Mouse (Mus musculus): Measurements from ENCODE around the gene Adcy5. TPM values are rescaled to one million over a fixed set of nuclear protein-coding genes. Genes with fewer than 3 reads are reported as not detected.

The Adcy5 gene
- total RNA-seq, 1 experiment from 2014 or later: not detected

- ATAC-seq (replicated peaks in 1 of 2; ENCODE audit: insufficient read depth in 1 of 2, low FRiP score in 2 of 2, low TSS enrichment in 1 of 2, low read depth in 1 of 2, poor library complexity in 2 of 2, severe bottlenecking in 2 of 2): no peak
Measured at GRCm38 (mm10) chr16:35282456-35282855, 127.8 kb downstream of the Adcy5 start.

GRCm38 (mm10) chr16:35285821-35286220, 131.1 kb downstream of the Adcy5 start:
- ATAC-seq (replicated peaks in 1 of 2; ENCODE audit: insufficient read depth in 1 of 2, low FRiP score in 2 of 2, low TSS enrichment in 1 of 2, low read depth in 1 of 2, poor library complexity in 2 of 2, severe bottlenecking in 2 of 2): no peak

DNA sequence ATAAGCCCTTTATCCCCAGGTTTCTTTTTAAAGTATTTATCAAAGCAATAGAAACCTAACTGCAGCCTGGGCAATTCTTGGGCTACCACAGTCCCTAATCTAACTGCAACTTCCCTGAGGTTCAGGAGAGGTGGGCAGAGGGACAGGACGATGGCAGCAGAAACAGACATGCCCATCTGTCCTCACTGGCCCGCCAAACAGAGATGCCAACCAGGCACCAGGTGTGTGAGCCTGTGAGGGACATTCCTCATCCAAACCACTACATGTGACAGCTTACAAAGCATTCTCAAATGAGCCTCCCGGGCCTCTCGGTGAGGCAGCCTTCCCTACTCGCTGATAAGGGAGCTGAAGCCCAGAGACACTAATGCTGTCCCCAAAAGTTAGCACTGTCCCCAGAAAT, 132.6 kb downstream of the Adcy5 start:
- ATAC-seq (replicated peaks in 1 of 2; ENCODE audit: insufficient read depth in 1 of 2, low FRiP score in 2 of 2, low TSS enrichment in 1 of 2, low read depth in 1 of 2, poor library complexity in 2 of 2, severe bottlenecking in 2 of 2): no peak

GRCm38 (mm10) chr16:35297786-35298185, 143.1 kb downstream of the Adcy5 start:
- ATAC-seq (replicated peaks in 1 of 2; ENCODE audit: insufficient read depth in 1 of 2, low FRiP score in 2 of 2, low TSS enrichment in 1 of 2, low read depth in 1 of 2, poor library complexity in 2 of 2, severe bottlenecking in 2 of 2): no peak

- no peak for ATAC-seq (replicated peaks in 1 of 2; ENCODE audit: insufficient read depth in 1 of 2, low FRiP score in 2 of 2, low TSS enrichment in 1 of 2, low read depth in 1 of 2, poor library complexity in 2 of 2, severe bottlenecking in 2 of 2)
Measured at GRCm38 (mm10) chr16:35300156-35300555, 145.5 kb downstream of the Adcy5 start.

DNA sequence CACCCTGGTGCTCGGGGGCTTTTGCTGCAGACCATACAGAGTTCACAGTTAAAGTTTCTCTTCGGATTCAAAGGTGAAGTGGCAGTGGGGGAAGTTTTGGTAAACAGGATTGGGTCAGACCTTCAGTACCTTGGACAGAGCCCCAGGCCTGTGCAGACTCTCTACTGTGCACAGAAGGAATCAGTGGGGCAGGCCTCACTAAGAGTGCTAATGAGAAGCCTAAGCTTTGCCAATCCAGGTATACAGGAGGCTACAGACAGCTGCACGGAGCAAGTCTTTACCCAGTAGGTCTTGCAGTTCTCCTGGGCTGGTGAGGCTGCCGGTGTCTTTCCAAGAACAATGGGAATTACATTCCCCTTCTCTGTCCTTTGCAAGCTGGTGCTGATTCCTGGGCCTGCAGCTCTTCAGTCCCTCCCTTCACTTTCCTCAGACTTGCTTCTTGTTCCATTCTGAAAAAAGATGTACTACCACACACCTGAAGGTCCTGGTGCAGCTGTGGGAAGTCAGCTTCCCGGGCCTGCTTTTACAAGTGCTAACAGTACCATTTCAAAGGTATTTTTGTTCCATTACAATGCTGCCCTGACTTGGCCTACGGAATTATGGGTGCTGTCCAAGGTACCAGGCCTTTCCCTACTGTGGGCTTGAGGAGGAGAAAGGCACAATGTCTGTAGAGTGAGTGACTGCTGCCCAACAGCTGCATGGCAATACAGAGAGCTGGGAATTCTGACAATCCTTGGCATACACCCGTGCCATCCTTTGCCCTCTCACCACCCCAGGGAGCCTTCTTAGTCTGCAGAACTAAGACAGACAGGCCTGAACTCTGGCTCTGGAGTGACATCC, 148.0 kb downstream of the Adcy5 start:
- no peak for ATAC-seq (replicated peaks in 1 of 2; ENCODE audit: insufficient read depth in 1 of 2, low FRiP score in 2 of 2, low TSS enrichment in 1 of 2, low read depth in 1 of 2, poor library complexity in 2 of 2, severe bottlenecking in 2 of 2)

GRCm38 (mm10) chr16:35303721-35304120, 149.0 kb downstream of the Adcy5 start:
- ATAC-seq (replicated peaks in 1 of 2; ENCODE audit: insufficient read depth in 1 of 2, low FRiP score in 2 of 2, low TSS enrichment in 1 of 2, low read depth in 1 of 2, poor library complexity in 2 of 2, severe bottlenecking in 2 of 2): no peak

GRCm38 (mm10) chr16:35304416-35304815, 149.7 kb downstream of the Adcy5 start:
- ATAC-seq (replicated peaks in 1 of 2; ENCODE audit: insufficient read depth in 1 of 2, low FRiP score in 2 of 2, low TSS enrichment in 1 of 2, low read depth in 1 of 2, poor library complexity in 2 of 2, severe bottlenecking in 2 of 2): no peak

GRCm38 (mm10) chr16:35305226-35305625, 150.5 kb downstream of the Adcy5 start:
- no peak for ATAC-seq (replicated peaks in 1 of 2; ENCODE audit: insufficient read depth in 1 of 2, low FRiP score in 2 of 2, low TSS enrichment in 1 of 2, low read depth in 1 of 2, poor library complexity in 2 of 2, severe bottlenecking in 2 of 2)

- ATAC-seq (replicated peaks in 1 of 2; ENCODE audit: insufficient read depth in 1 of 2, low FRiP score in 2 of 2, low TSS enrichment in 1 of 2, low read depth in 1 of 2, poor library complexity in 2 of 2, severe bottlenecking in 2 of 2): no peak
Measured at GRCm38 (mm10) chr16:35306631-35307030, 152.0 kb downstream of the Adcy5 start.

GRCm38 (mm10) chr16:35307331-35307730, 152.7 kb downstream of the Adcy5 start:
- no peak for ATAC-seq (replicated peaks in 1 of 2; ENCODE audit: insufficient read depth in 1 of 2, low FRiP score in 2 of 2, low TSS enrichment in 1 of 2, low read depth in 1 of 2, poor library complexity in 2 of 2, severe bottlenecking in 2 of 2)

GRCm38 (mm10) chr16:35308016-35308415, 153.3 kb downstream of the Adcy5 start:
- ATAC-seq (replicated peaks in 1 of 2; ENCODE audit: insufficient read depth in 1 of 2, low FRiP score in 2 of 2, low TSS enrichment in 1 of 2, low read depth in 1 of 2, poor library complexity in 2 of 2, severe bottlenecking in 2 of 2): no peak

DNA sequence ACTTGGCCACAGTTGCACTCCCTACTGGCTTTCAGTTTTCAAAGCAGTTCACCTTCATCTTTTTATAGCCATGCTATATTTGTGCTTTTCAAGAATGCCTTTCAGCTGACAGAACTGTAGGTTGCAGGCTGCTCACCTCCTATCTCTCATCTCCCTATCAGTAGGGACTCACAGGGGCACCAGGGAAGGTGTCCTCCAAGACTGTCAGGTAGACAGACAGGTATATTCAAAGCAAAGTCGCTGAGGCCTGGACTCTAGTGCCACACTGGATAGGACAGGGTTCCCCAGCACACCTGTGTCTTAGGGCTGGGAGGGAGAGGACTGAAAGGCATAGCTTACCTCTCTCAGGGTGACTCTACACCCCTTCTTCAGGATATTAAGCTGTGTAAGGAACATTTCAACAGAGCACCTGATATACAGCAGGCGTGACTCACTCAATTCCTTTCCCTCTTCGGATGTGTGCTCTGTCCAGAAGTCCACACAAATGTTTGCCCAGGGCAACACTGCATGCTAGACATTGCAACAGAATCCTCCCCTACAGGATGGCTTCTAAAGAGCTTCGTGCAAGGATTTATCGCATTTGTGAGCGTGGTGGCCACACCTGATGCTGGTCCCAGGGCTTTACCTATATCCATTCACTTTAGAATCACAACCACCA, 153.9 kb downstream of the Adcy5 start:
- ATAC-seq (replicated peaks in 1 of 2; ENCODE audit: insufficient read depth in 1 of 2, low FRiP score in 2 of 2, low TSS enrichment in 1 of 2, low read depth in 1 of 2, poor library complexity in 2 of 2, severe bottlenecking in 2 of 2): no peak

DNA sequence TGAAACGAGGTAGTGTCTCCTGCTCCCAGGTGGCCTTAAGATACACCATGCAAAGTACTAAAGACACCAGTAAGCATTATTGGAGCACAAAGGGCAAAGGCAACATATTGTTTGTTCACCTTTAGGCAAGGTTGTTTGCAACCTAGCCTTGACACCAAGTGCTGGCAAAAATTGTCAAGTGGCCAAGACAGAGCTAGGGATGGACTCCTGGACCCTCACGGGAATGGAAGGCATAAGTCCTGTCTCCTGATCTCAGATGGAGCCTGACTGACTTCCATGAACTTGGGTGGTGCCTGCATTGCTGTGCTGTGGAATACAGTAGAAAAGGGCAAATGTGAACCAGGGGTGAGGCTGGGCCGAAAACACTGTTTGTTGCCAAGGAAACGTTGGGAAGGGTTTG, 155.0 kb downstream of the Adcy5 start:
- ATAC-seq (replicated peaks in 1 of 2; ENCODE audit: insufficient read depth in 1 of 2, low FRiP score in 2 of 2, low TSS enrichment in 1 of 2, low read depth in 1 of 2, poor library complexity in 2 of 2, severe bottlenecking in 2 of 2): no peak

DNA sequence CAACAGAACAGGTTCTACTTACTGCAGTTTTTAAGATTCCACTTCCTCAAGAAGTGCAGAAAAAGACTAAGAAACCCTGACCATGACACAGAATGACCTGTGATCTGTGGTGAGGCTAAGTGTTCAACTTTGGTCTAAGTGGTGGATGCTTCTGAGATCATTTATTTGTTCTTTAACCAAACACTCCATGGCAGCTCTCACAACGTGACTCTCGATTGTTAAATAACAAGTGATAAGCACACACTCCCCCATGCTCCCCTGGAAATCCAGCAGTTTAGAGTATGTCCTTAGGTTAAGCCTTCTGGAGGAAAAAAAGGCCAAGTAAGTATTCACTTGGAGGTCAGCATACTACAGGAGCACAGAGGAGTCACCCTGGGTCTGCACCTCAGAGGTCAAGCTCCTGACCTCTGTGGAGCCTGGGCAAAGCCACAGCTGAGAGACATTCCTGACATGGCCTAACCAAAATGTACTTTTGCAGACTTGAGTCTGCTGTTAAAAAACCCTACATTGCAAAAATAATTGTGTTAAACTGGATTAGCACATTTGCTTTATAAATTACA, 156.0 kb downstream of the Adcy5 start:
- ATAC-seq (replicated peaks in 1 of 2; ENCODE audit: insufficient read depth in 1 of 2, low FRiP score in 2 of 2, low TSS enrichment in 1 of 2, low read depth in 1 of 2, poor library complexity in 2 of 2, severe bottlenecking in 2 of 2): no peak

DNA sequence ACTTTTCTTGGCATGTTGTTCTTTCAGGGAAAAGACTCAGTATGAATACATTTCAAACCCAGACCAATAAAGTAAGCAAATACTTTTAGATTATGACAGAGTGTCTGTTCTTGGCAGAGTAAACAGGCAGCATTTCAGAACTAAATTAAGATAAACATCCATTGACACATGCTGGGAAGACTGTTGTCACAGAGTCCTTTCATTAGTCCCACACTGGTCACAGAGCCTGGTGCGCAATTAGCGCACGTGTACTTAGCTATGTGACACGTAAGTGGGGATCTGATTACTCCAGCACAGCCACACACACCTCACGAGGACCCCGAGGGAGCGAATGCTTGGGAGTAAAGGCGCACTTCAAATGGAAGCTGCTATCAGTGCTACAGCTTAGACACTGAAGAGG, 156.9 kb downstream of the Adcy5 start:
- no peak for ATAC-seq (replicated peaks in 1 of 2; ENCODE audit: insufficient read depth in 1 of 2, low FRiP score in 2 of 2, low TSS enrichment in 1 of 2, low read depth in 1 of 2, poor library complexity in 2 of 2, severe bottlenecking in 2 of 2)

DNA sequence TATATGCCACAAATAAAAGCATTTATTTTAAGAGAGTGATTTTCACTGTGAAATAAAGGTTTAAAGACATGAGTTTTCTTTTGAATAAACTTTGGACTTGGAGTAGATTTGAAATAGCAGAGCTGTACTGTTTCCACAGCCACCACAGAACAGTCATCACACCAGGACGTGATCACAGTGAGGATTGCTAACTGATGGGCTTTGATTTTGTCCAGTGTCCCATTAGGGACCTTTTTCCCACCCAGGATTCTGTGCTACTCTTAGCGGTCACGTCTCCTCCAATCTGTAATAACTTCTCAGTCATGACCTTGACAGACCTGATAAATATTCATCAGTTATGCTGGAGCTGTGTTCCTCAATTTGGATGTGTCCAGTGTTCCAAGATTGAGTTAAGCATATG, 160.8 kb downstream of the Adcy5 start:
- ATAC-seq (replicated peaks in 1 of 2; ENCODE audit: insufficient read depth in 1 of 2, low FRiP score in 2 of 2, low TSS enrichment in 1 of 2, low read depth in 1 of 2, poor library complexity in 2 of 2, severe bottlenecking in 2 of 2): no peak

DNA sequence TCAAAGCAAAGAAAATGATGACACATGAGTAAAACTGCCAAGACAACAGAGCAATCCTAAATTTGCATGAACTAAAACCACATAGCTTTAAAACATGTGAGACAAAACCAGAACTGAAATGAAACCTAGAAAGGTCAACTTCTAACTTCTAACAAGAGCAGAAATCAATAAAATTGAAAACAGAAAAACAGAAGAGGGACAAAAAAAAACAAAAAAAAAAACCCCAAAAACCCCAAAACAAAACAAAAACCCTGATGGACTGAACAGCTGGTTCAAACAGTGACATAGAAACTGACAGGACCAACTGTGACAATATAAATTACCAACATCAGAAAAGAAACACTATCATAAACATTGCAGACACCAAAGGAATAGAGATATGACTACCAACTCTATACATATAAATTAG, 162.2 kb downstream of the Adcy5 start:
- no peak for ATAC-seq (replicated peaks in 1 of 2; ENCODE audit: insufficient read depth in 1 of 2, low FRiP score in 2 of 2, low TSS enrichment in 1 of 2, low read depth in 1 of 2, poor library complexity in 2 of 2, severe bottlenecking in 2 of 2)
